Mouse (Mus musculus): ENCODE data around the gene Klhl31. TPM values are rescaled to one million over a fixed set of nuclear protein-coding genes. Genes with fewer than 3 reads are reported as not detected.

Klhl31 gene
- polyA plus RNA-seq, 1 experiment, result 0.75 TPM

- no peak overlapping the region for H3K4me3 ChIP-seq (ENCODE audit: control insufficient read depth, insufficient read depth, low read length)
- TF ChIP-seq POLR2A (IDR thresholded peaks at IDR 0.05; ENCODE audit: control insufficient read depth, extremely low read depth, insufficient read depth, low read length, poor library complexity), result no peak
- TF ChIP-seq CTCF (IDR thresholded peaks at IDR 0.05; ENCODE audit: borderline replicate concordance, control insufficient read depth, extremely low read depth, insufficient read depth, low read length, poor library complexity), result no peak
- WGBS, result 17% methylated on average over 7 of the region's 7 CpGs
- H3K4me1 ChIP-seq (replicated peaks; ENCODE audit: control insufficient read depth, insufficient read depth, low read length), result peaks cover 6% of the 10 kb centered on the region
- H3K27ac ChIP-seq (ENCODE audit: control insufficient read depth, insufficient read depth, low read length), result no peak overlapping the region
- no peaks in the 10 kb centered on the region for H3K36me3 ChIP-seq (ENCODE audit: control insufficient read depth, insufficient read depth, low read length)
- no peaks in the 10 kb centered on the region for H3K27me3 ChIP-seq (ENCODE audit: control insufficient read depth, insufficient read depth, low read length)
- peak; percentile 83 for DNase-seq
Observed at GRCm38 (mm10) chr9:77596355-77596754, 39.9 kb upstream of the Klhl31 start.

DNA sequence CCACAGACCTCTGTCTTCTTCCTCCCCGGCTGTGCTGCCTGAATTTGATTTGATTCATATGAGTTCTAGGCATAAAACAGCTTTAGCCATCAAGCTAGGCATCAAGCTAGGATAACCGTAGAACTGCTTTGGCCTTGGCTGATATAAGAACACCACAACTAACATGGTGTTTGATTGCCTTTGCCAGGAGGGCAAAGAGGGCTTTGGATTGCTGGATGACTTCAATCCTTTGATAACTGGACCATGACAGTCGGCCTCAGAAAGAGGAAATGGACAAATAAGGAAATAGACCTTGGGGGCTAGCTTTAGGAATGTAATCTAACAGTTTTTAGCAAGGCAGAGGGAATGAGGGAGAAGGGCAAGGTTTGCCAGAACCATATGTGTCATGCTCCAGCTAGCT is 37.7 kb upstream of the Klhl31 start:
- WGBS, result 67% methylated on average over 3 of the region's 3 CpGs
- DNase-seq, result no peak
- Histone ChIP-seq H3K36me3 (ENCODE audit: control insufficient read depth, insufficient read depth, low read length) (no peaks in the 10 kb centered on the region), H3K27ac (ENCODE audit: control insufficient read depth, insufficient read depth, low read length) (no peak overlapping the region), H3K4me3 (ENCODE audit: control insufficient read depth, insufficient read depth, low read length) (no peak overlapping the region), H3K27me3 (ENCODE audit: control insufficient read depth, insufficient read depth, low read length) (no peaks in the 10 kb centered on the region), H3K4me1 (replicated peaks; ENCODE audit: control insufficient read depth, insufficient read depth, low read length) (no peaks in the 10 kb centered on the region)
- TF ChIP-seq POLR2A (IDR thresholded peaks at IDR 0.05; ENCODE audit: control insufficient read depth, extremely low read depth, insufficient read depth, low read length, poor library complexity), result no peak
- no peak for TF ChIP-seq CTCF (IDR thresholded peaks at IDR 0.05; ENCODE audit: borderline replicate concordance, control insufficient read depth, extremely low read depth, insufficient read depth, low read length, poor library complexity)

DNA sequence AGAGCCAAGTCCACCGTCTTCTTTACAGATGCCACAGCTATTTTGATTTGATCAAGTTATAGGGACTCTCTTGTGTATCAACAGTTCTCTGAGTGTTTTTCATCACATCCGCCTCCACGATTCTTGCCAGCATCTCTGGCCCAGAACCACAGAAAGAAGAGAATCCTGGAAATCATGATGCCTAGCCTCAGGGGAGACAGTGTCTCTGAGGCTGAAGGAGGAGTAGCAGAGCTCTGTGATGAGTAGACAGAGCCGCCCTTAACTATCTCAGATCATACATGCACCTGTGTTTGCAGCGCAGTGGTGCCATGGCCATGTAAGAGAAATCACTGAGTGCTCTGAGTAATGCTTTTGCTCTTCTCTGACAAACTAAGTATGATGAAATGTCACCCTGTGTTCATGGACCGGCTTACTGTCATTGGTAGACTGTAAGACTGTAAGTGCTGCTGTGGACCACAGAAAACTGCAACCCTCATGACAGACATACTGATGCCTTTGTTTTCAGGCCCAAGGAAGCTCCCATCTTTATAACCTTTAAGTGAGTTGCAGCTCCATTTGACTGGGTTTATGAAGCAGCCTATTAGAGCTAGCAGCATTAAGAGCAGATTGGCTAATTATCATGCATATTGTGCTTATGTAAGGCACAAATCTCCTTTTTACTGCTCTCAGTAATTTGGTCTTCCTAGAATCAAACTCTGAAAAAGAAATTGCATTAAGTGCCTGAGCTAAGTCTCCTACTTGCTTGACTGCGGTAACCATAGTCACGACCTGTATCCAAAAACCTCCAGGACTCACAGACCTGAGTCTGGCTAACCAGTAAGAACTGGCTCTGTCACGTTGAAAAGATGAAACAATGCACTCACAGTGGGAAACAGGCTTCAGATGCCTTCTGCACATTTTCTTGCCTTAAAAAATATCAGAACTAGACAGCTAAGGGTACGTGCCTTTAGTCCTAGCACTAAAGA is 33.7 kb upstream of the Klhl31 start:
- Histone ChIP-seq H3K4me3 (ENCODE audit: control insufficient read depth, insufficient read depth, low read length) (no peak overlapping the region), H3K27me3 (ENCODE audit: control insufficient read depth, insufficient read depth, low read length) (no peaks in the 10 kb centered on the region), H3K36me3 (ENCODE audit: control insufficient read depth, insufficient read depth, low read length) (no peaks in the 10 kb centered on the region), H3K27ac (ENCODE audit: control insufficient read depth, insufficient read depth, low read length) (no peak overlapping the region), H3K4me1 (replicated peaks; ENCODE audit: control insufficient read depth, insufficient read depth, low read length) (peaks cover 4% of the 10 kb centered on the region)
- TF ChIP-seq CTCF (IDR thresholded peaks at IDR 0.05; ENCODE audit: borderline replicate concordance, control insufficient read depth, extremely low read depth, insufficient read depth, low read length, poor library complexity), result no peak
- TF ChIP-seq POLR2A (IDR thresholded peaks at IDR 0.05; ENCODE audit: control insufficient read depth, extremely low read depth, insufficient read depth, low read length, poor library complexity), result no peak
- DNase-seq, result no peak
- WGBS, result 95% methylated on average over 10 of the region's 10 CpGs

GRCm38 (mm10) chr9:77603965-77604509 is 32.3 kb upstream of the Klhl31 start:
- H3K4me1 ChIP-seq (replicated peaks; ENCODE audit: control insufficient read depth, insufficient read depth, low read length), result peaks cover 4% of the 10 kb centered on the region
- no peak overlapping the region for H3K27ac ChIP-seq (ENCODE audit: control insufficient read depth, insufficient read depth, low read length)
- no peak for TF ChIP-seq POLR2A (IDR thresholded peaks at IDR 0.05; ENCODE audit: control insufficient read depth, extremely low read depth, insufficient read depth, low read length, poor library complexity)
- TF ChIP-seq CTCF (IDR thresholded peaks at IDR 0.05; ENCODE audit: borderline replicate concordance, control insufficient read depth, extremely low read depth, insufficient read depth, low read length, poor library complexity), result no peak
- no peak overlapping the region for H3K4me3 ChIP-seq (ENCODE audit: control insufficient read depth, insufficient read depth, low read length)
- no peak for DNase-seq
- H3K36me3 ChIP-seq (ENCODE audit: control insufficient read depth, insufficient read depth, low read length), result no peaks in the 10 kb centered on the region
- WGBS, result 96% methylated on average over 1 of the region's 1 CpGs
- H3K27me3 ChIP-seq (ENCODE audit: control insufficient read depth, insufficient read depth, low read length), result no peaks in the 10 kb centered on the region

DNA sequence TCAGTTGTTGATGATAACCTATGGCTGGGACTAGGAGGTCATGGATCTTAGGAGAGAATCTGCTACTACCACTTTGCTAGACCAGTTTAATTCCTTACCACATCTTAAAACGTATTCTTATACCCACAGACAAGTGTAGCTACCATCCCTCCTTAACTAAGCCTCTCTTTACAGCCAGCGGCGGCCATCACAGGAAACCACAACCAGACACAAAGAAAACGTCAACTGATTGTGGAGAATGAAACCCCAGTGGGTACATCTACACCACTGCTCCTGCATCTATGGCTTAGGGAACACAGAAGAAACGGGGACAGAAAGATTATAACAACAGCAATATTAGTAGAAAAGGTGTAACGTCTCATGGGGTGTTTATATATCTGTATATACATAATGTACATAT is 29.0 kb upstream of the Klhl31 start:
- Histone ChIP-seq H3K27me3 (ENCODE audit: control insufficient read depth, insufficient read depth, low read length) (no peaks in the 10 kb centered on the region), H3K27ac (ENCODE audit: control insufficient read depth, insufficient read depth, low read length) (no peak overlapping the region), H3K4me3 (ENCODE audit: control insufficient read depth, insufficient read depth, low read length) (no peak overlapping the region), H3K36me3 (ENCODE audit: control insufficient read depth, insufficient read depth, low read length) (no peaks in the 10 kb centered on the region), H3K4me1 (replicated peaks; ENCODE audit: control insufficient read depth, insufficient read depth, low read length) (peaks cover 4% of the 10 kb centered on the region)
- TF ChIP-seq CTCF (IDR thresholded peaks at IDR 0.05; ENCODE audit: borderline replicate concordance, control insufficient read depth, extremely low read depth, insufficient read depth, low read length, poor library complexity) (no peak), POLR2A (IDR thresholded peaks at IDR 0.05; ENCODE audit: control insufficient read depth, extremely low read depth, insufficient read depth, low read length, poor library complexity) (no peak)
- WGBS, result 13% methylated on average over 6 of the region's 6 CpGs
- DNase-seq, result no peak

DNA sequence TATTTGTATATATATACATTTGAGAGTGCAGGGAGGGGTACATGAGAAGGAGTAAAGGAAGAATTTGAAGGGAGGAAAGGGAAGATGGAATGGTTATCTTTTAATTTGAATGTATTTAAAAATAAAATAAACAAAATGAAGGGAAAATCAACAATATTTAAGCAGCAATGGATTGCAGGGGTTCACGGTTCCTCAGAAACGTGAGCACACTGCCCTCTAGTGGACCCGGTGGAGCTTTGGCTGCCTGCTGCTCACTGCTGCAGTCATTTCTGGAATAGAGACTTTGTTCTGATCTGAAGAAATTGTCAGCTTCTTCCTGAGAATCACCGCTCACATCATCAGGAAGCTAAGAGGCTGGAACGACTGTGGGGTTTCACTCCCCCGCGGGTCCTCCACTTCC is 28.5 kb upstream of the Klhl31 start:
- DNase-seq, result peak; percentile 51
- Histone ChIP-seq H3K27me3 (ENCODE audit: control insufficient read depth, insufficient read depth, low read length) (no peaks in the 10 kb centered on the region), H3K27ac (ENCODE audit: control insufficient read depth, insufficient read depth, low read length) (no peak overlapping the region), H3K4me1 (replicated peaks; ENCODE audit: control insufficient read depth, insufficient read depth, low read length) (peaks cover 4% of the 10 kb centered on the region), H3K4me3 (ENCODE audit: control insufficient read depth, insufficient read depth, low read length) (no peak overlapping the region), H3K36me3 (ENCODE audit: control insufficient read depth, insufficient read depth, low read length) (no peaks in the 10 kb centered on the region)
- 18% methylated on average over 7 of the region's 7 CpGs for WGBS
- TF ChIP-seq CTCF (IDR thresholded peaks at IDR 0.05; ENCODE audit: borderline replicate concordance, control insufficient read depth, extremely low read depth, insufficient read depth, low read length, poor library complexity) (peak; percentile 71; the same call in 1 of the 2 replicates), POLR2A (IDR thresholded peaks at IDR 0.05; ENCODE audit: control insufficient read depth, extremely low read depth, insufficient read depth, low read length, poor library complexity) (no peak)

Data from thymus, adult 2 months (tissue).